Mouse (Mus musculus): ENCODE results near the gene 4930583I09Rik.

The 4930583I09Rik gene

DNA sequence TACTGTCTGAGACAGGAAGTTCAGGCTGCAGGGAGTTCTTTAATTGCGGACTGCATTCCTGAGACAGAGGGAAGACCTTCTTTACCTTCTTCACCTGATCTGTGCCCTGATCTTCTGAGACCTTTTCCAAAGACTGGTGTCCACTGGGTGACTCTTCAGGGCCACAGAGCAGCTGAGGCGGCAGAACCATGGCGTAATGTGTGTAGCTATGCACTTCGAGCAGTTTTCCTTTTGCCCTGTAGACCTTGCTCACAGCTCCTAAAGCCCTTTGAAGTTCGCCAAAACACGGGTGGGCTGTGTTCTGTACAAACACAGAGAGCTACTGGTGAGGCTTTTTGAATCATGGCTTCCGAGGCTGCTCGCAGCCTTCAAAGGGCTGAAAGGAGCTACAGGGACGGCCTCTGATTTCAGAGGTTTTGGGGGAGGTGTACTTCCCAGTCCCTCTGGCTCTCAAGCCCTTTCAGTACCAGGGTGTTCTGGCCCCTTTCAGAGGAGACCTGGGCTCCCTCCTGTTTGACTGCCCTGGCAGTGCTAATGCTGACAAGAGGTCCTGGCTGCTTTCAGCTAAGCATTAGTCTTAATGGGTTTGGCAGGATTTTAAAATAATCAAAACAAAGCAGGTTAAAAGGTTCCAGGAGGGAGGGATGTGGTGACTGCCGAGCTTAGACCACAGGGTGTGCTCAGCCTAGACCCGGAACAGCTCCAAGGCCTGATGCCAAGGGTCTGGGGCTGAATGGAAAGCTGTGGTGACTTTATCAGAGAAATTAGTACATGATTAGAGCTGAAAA lies 33.5 kb downstream of the 4930583I09Rik start:
- no peak for DNase-seq (ENCODE audit: extremely low spot score, low read depth, low spot score)

DNA sequence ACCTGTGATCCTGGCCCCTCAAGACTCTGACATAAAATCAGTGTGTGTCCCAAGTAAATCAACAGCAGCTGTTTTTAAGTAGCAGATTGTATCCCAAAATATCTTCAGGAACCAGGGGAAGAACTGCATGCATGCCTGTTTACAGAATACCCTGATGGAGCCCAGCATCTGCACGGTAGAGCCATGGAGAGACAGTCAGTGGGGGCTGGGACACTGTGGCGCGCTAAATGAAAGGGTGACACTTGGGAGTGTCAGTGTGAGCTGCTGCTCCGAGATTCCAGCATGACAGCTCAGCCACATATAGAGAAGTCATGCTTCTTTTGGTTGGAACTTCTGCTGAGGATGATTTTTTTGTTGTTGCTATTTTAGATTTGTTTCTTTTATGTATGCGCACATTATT lies 43.2 kb downstream of the 4930583I09Rik start:
- DNase-seq (ENCODE audit: extremely low spot score, low read depth, low spot score) = no peak

- DNase-seq (ENCODE audit: extremely low spot score, low read depth, low spot score) = no peak
Measured at GRCm38 (mm10) chr17:64792076-64792475, 43.8 kb downstream of the 4930583I09Rik start.

DNA sequence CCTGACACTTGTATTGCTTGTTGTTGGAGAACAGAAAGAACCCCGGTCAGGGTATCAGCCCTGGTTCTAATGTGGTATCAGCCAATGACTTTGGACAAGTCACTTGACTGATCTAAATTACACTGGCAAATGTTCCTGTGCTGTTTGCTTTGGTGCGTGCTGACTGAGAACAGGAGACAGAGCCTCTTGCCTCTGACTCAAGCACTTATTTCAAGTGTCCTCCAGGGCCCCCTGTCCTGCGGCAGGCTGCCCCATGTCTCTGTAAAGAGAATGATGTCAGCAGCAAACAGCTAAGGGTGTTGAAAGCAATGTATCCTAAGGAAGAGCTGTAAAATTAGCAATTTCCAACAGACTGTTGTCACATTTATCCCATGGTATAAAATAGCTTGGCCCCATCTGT lies 46.7 kb downstream of the 4930583I09Rik start:
- DNase-seq (ENCODE audit: extremely low spot score, low read depth, low spot score) = no peak

GRCm38 (mm10) chr17:64788301-64788700 lies 47.6 kb downstream of the 4930583I09Rik start:
- DNase-seq (ENCODE audit: extremely low spot score, low read depth, low spot score) = no peak

- no peak for DNase-seq (ENCODE audit: extremely low spot score, low read depth, low spot score)
Measured at GRCm38 (mm10) chr17:64785961-64786360, 49.9 kb downstream of the 4930583I09Rik start.

Measured in hindlimb bud, embryonic 11.5 days (tissue).